Mouse (Mus musculus): Measurements from ENCODE around the gene Grpel1. TPM values are rescaled to one million over a fixed set of nuclear protein-coding genes. Genes with fewer than 3 reads are reported as not detected.

Grpel1 gene
- polyA plus RNA-seq, 1 experiment from 2014 or later, result 62.1 TPM

DNA sequence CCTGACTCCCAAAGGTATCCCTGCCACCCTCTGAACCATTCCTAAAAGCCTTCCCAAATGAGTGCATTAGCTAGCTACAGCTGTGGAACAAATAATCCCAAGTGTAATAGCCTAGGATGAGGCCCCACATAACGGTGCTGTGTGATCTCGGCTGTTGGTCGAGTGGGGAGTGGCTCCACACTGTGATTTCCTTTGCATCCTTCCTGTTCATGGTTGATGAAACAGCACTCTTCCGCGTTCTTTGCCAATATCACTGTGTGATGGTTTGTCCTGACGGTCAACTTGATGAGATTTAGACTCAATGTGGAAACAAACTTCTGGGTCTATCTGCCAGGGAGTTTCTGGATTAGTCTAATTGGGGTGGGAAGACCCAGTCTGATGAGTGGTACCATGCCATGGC lies 12.0 kb upstream of the Grpel1 start:
- 52% methylated on average over 6 of the region's 6 CpGs for WGBS (ENCODE audit: insufficient replicate concordance)
- Histone ChIP-seq H3K36me3 (replicated peaks; ENCODE audit: insufficient read depth, low read length) (no peaks in the 10 kb centered on the region), H3K4me2 (ENCODE audit: low read depth, low read length) (no peak overlapping the region), H3K9me3 (ENCODE audit: low read length) (no peaks in the 10 kb centered on the region), H3K4me1 (ENCODE audit: insufficient read depth) (no peaks in the 10 kb centered on the region; the same call in 1 of the 2 replicates), H3K27ac (ENCODE audit: low read depth) (no peak overlapping the region), H3K27me3 (ENCODE audit: insufficient read depth, low read length) (no peaks in the 10 kb centered on the region), H3K4me3 (ENCODE audit: low read depth, low read length) (no peak overlapping the region), H3K9ac (replicated peaks) (no peak overlapping the region)
- DNase-seq (no peak), ATAC-seq (no peak)
- TF ChIP-seq EP300 (IDR thresholded peaks at IDR 0.05; ENCODE audit: low read depth) (no peak), CTCF (IDR thresholded peaks at IDR 0.05; ENCODE audit: low read depth) (no peak)

GRCm38 (mm10) chr5:36457706-36458105 lies 7.1 kb upstream of the Grpel1 start:
- Histone ChIP-seq H3K9ac (replicated peaks) (no peak overlapping the region), H3K36me3 (replicated peaks; ENCODE audit: insufficient read depth, low read length) (no peaks in the 10 kb centered on the region), H3K9me3 (ENCODE audit: low read length) (no peaks in the 10 kb centered on the region), H3K4me3 (ENCODE audit: low read depth, low read length) (no peak overlapping the region), H3K27me3 (ENCODE audit: insufficient read depth, low read length) (no peaks in the 10 kb centered on the region), H3K27ac (ENCODE audit: low read depth) (no peak overlapping the region), H3K4me2 (ENCODE audit: low read depth, low read length) (no peak overlapping the region), H3K4me1 (ENCODE audit: insufficient read depth) (no peaks in the 10 kb centered on the region)
- TF ChIP-seq CTCF (IDR thresholded peaks at IDR 0.05; ENCODE audit: low read depth) (no peak), EP300 (IDR thresholded peaks at IDR 0.05; ENCODE audit: low read depth) (no peak)
- WGBS (ENCODE audit: insufficient replicate concordance), result 67% methylated on average over 4 of the region's 4 CpGs
- DNase-seq, result no peak
- no peak for ATAC-seq

- Histone ChIP-seq H3K9me3 (ENCODE audit: low read length) (no peaks in the 10 kb centered on the region), H3K27me3 (ENCODE audit: insufficient read depth, low read length) (no peaks in the 10 kb centered on the region), H3K36me3 (replicated peaks; ENCODE audit: insufficient read depth, low read length) (no peaks in the 10 kb centered on the region), H3K27ac (ENCODE audit: low read depth) (no peak overlapping the region), H3K4me3 (ENCODE audit: low read depth, low read length) (no peak overlapping the region), H3K4me1 (ENCODE audit: insufficient read depth) (peaks cover 3% of the 10 kb centered on the region), H3K4me2 (ENCODE audit: low read depth, low read length) (no peak overlapping the region), H3K9ac (replicated peaks) (no peak overlapping the region)
- 9% methylated on average over 4 of the region's 4 CpGs for WGBS (ENCODE audit: insufficient replicate concordance)
- TF ChIP-seq CTCF (IDR thresholded peaks at IDR 0.05; ENCODE audit: low read depth) (peak; percentile 78), EP300 (IDR thresholded peaks at IDR 0.05; ENCODE audit: low read depth) (no peak)
- 0 out of 2 replicates have a peak, but pooled peaks have one; percentile 15 for ATAC-seq
- peak; percentile 65 for DNase-seq
Observed at GRCm38 (mm10) chr5:36458926-36459325, 5.9 kb upstream of the Grpel1 start.

GRCm38 (mm10) chr5:36460712-36461111 lies 4.1 kb upstream of the Grpel1 start:
- H3K4me3 ChIP-seq (ENCODE audit: low read depth, low read length), result no peak overlapping the region
- H3K9me3 ChIP-seq (ENCODE audit: low read length), result no peaks in the 10 kb centered on the region
- H3K9ac ChIP-seq (replicated peaks), result no peak overlapping the region
- no peak overlapping the region for H3K27ac ChIP-seq (ENCODE audit: low read depth)
- H3K4me2 ChIP-seq (ENCODE audit: low read depth, low read length), result no peak overlapping the region
- no peak for DNase-seq
- H3K4me1 ChIP-seq (ENCODE audit: insufficient read depth), result peaks cover 9% of the 10 kb centered on the region
- ATAC-seq, result no peak
- WGBS (ENCODE audit: insufficient replicate concordance), result 81% methylated on average over 2 of the region's 2 CpGs
- H3K27me3 ChIP-seq (ENCODE audit: insufficient read depth, low read length), result no peaks in the 10 kb centered on the region
- no peaks in the 10 kb centered on the region for H3K36me3 ChIP-seq (replicated peaks; ENCODE audit: insufficient read depth, low read length)
- TF ChIP-seq EP300 (IDR thresholded peaks at IDR 0.05; ENCODE audit: low read depth) (no peak), CTCF (IDR thresholded peaks at IDR 0.05; ENCODE audit: low read depth) (no peak)

- no peak for DNase-seq
Observed at GRCm38 (mm10) chr5:36461231-36461630, 3.6 kb upstream of the Grpel1 start.

GRCm38 (mm10) chr5:36462810-36463209 lies 2.0 kb upstream of the Grpel1 start:
- Histone ChIP-seq H3K9ac (replicated peaks) (no peak overlapping the region), H3K4me3 (ENCODE audit: low read depth, low read length) (no peak overlapping the region), H3K36me3 (replicated peaks; ENCODE audit: insufficient read depth, low read length) (no peaks in the 10 kb centered on the region), H3K27me3 (ENCODE audit: insufficient read depth, low read length) (no peaks in the 10 kb centered on the region), H3K9me3 (ENCODE audit: low read length) (no peaks in the 10 kb centered on the region), H3K4me1 (ENCODE audit: insufficient read depth) (peaks cover 19% of the 10 kb centered on the region), H3K4me2 (ENCODE audit: low read depth, low read length) (no peak overlapping the region), H3K27ac (ENCODE audit: low read depth) (no peak overlapping the region)
- DNase-seq (peak; percentile 89), ATAC-seq (no peak)
- WGBS (ENCODE audit: insufficient replicate concordance), result 10% methylated on average over 7 of the region's 7 CpGs
- TF ChIP-seq CTCF (IDR thresholded peaks at IDR 0.05; ENCODE audit: low read depth), result peak; percentile 96
- TF ChIP-seq EP300 (IDR thresholded peaks at IDR 0.05; ENCODE audit: low read depth), result no peak

More at GRCm38 (mm10) chr5:36461231-36461630, 3.6 kb upstream of the Grpel1 start:
- H3K9ac ChIP-seq (replicated peaks), result no peak overlapping the region
- no peaks in the 10 kb centered on the region for H3K9me3 ChIP-seq (ENCODE audit: low read length)
- no peak overlapping the region for H3K27ac ChIP-seq (ENCODE audit: low read depth)
- no peak overlapping the region for H3K4me2 ChIP-seq (ENCODE audit: low read depth, low read length)
- peaks cover 14% of the 10 kb centered on the region for H3K4me1 ChIP-seq (ENCODE audit: insufficient read depth)
- H3K36me3 ChIP-seq (replicated peaks; ENCODE audit: insufficient read depth, low read length), result no peaks in the 10 kb centered on the region
- H3K4me3 ChIP-seq (ENCODE audit: low read depth, low read length), result no peak overlapping the region
- H3K27me3 ChIP-seq (ENCODE audit: insufficient read depth, low read length), result no peaks in the 10 kb centered on the region
- ATAC-seq, result no peak
- TF ChIP-seq EP300 (IDR thresholded peaks at IDR 0.05; ENCODE audit: low read depth) (no peak), CTCF (IDR thresholded peaks at IDR 0.05; ENCODE audit: low read depth) (no peak)
- WGBS (ENCODE audit: insufficient replicate concordance), result 48% methylated on average over 2 of the region's 2 CpGs

GRCm38 (mm10) chr5:36463391-36463790 lies 1.4 kb upstream of the Grpel1 start:
- H3K4me1 ChIP-seq (ENCODE audit: insufficient read depth), result peaks cover 19% of the 10 kb centered on the region
- DNase-seq (no peak), ATAC-seq (no peak)
- H3K36me3 ChIP-seq (replicated peaks; ENCODE audit: insufficient read depth, low read length), result no peaks in the 10 kb centered on the region
- H3K9ac ChIP-seq (replicated peaks), result no peak overlapping the region
- H3K4me3 ChIP-seq (ENCODE audit: low read depth, low read length), result no peak overlapping the region
- H3K4me2 ChIP-seq (ENCODE audit: low read depth, low read length), result no peak overlapping the region
- 68% methylated on average over 5 of the region's 5 CpGs for WGBS (ENCODE audit: insufficient replicate concordance)
- no peaks in the 10 kb centered on the region for H3K27me3 ChIP-seq (ENCODE audit: insufficient read depth, low read length)
- no peak overlapping the region for H3K27ac ChIP-seq (ENCODE audit: low read depth)
- TF ChIP-seq CTCF (IDR thresholded peaks at IDR 0.05; ENCODE audit: low read depth) (no peak), EP300 (IDR thresholded peaks at IDR 0.05; ENCODE audit: low read depth) (no peak)
- no peaks in the 10 kb centered on the region for H3K9me3 ChIP-seq (ENCODE audit: low read length)

All from liver, postnatal 0 days (tissue).